8 mouse cellular contexts compared by ENCODE assay signal in the genomic region with DNA sequence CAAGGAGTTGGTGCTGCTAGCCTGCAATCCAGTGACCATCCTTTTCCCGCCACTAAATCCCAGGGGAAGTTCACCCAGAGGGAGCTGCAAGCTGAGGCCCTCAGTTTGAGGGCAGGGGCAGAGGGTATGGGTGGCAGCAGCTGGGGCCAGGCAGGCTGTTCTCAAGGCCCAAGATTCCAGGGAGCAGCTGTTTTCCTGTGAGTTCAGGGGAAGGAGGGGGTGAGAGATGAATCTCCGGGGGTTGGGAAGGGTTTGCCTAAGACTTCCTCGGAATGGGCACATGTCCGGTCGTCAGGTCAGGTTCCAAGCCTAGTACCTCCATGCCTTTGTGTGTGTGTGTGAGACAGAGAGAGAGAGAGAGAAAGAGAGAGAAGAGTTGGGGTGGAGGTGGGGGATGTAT. TPM values are rescaled to one million over a fixed set of nuclear protein-coding genes. Genes with fewer than 3 reads are reported as not detected.
DNase-seq lines count a peak whose midpoint lies in the region; ATAC-seq and TF ChIP-seq lines count a peak whose summit lies in the region.

No protein-coding gene starts in this region.

- peak overlapping the region; percentile 72 for H3K27ac ChIP-seq in heart, embryonic 10.5 days
- H3K27ac ChIP-seq in hindbrain, embryonic 13.5 days: no peak overlapping the region
- H3K27ac ChIP-seq in midbrain, embryonic 10.5 days (replicated peaks): peak overlapping the region; percentile 55

- H3K9me3 ChIP-seq in heart, embryonic 10.5 days: no peaks in the 10 kb centered on the region
- no peaks in the 10 kb centered on the region for H3K9me3 ChIP-seq in hindbrain, embryonic 13.5 days
- no peaks in the 10 kb centered on the region for H3K9me3 ChIP-seq in midbrain, embryonic 10.5 days (replicated peaks)

- no peaks in the 10 kb centered on the region for H3K79me3 ChIP-seq in C2C12 (ENCODE audit: low read depth)

- peaks cover 41% of the 10 kb centered on the region for H3K36me3 ChIP-seq in heart, embryonic 10.5 days
- peaks cover 66% of the 10 kb centered on the region for H3K36me3 ChIP-seq in C2C12 (ENCODE audit: control insufficient read depth, insufficient read depth)
- H3K36me3 ChIP-seq in hindbrain, embryonic 13.5 days: peaks cover 26% of the 10 kb centered on the region
- peaks cover 36% of the 10 kb centered on the region for H3K36me3 ChIP-seq in midbrain, embryonic 10.5 days

- H3K27me3 ChIP-seq in heart, embryonic 10.5 days (ENCODE audit: insufficient read depth, poor library complexity, severe bottlenecking): peaks cover 54% of the 10 kb centered on the region
- no peaks in the 10 kb centered on the region for H3K27me3 ChIP-seq in C2C12 (ENCODE audit: control insufficient read depth, insufficient read depth, insufficient read length)
- H3K27me3 ChIP-seq in hindbrain, embryonic 13.5 days: peaks cover 70% of the 10 kb centered on the region
- peaks cover 69% of the 10 kb centered on the region for H3K27me3 ChIP-seq in midbrain, embryonic 10.5 days (ENCODE audit: low read depth, poor library complexity, severe bottlenecking)

- TF ChIP-seq CTCF in C2C12 (IDR thresholded peaks at IDR 0.05; ENCODE audit: control insufficient read depth, insufficient read depth, insufficient read length): no peak

- no peak for ATAC-seq in hindbrain, embryonic 13.5 days (ENCODE audit: low FRiP score)

- H3ac ChIP-seq in C2C12 (ENCODE audit: control insufficient read depth, insufficient read length, low read depth): peak overlapping the region; percentile 61

- H3K79me2 ChIP-seq in C2C12 (ENCODE audit: control insufficient read depth, insufficient read depth): no peaks in the 10 kb centered on the region

- no peak for DNase-seq in heart, embryonic 10.5 days (ENCODE audit: low spot score)
- DNase-seq in heart, adult 18-20 months: no peak
- DNase-seq in midbrain, embryonic 10.5 days (ENCODE audit: low spot score): peak; percentile 29
- no peak for DNase-seq in adrenal gland, postnatal 10 days
- DNase-seq in adipocyte (ENCODE audit: low spot score): no peak
- DNase-seq in right cerebral cortex, postnatal 4 days: no peak

- H3K4me2 ChIP-seq in hindbrain, embryonic 13.5 days: peak overlapping the region; percentile 48

- 5% methylated on average over 5 of the region's 5 CpGs for WGBS in heart, embryonic 10.5 days
- WGBS in hindbrain, embryonic 13.5 days: 8% methylated on average over 5 of the region's 5 CpGs
- WGBS in midbrain, embryonic 10.5 days: 8% methylated on average over 5 of the region's 5 CpGs

- no peak overlapping the region for H3K9ac ChIP-seq in hindbrain, embryonic 13.5 days

- peaks cover 32% of the 10 kb centered on the region for H3K4me1 ChIP-seq in heart, embryonic 10.5 days
- H3K4me1 ChIP-seq in hindbrain, embryonic 13.5 days (replicated peaks): peaks cover 12% of the 10 kb centered on the region
- H3K4me1 ChIP-seq in midbrain, embryonic 10.5 days: peaks cover 29% of the 10 kb centered on the region

- peak overlapping the region; percentile 48 for H3K4me3 ChIP-seq in heart, embryonic 10.5 days
- H3K4me3 ChIP-seq in C2C12 (ENCODE audit: insufficient read depth, poor library complexity, severe bottlenecking): no peak overlapping the region
- no peak overlapping the region for H3K4me3 ChIP-seq in hindbrain, embryonic 13.5 days
- H3K4me3 ChIP-seq in midbrain, embryonic 10.5 days: peak overlapping the region; percentile 30

TF ChIP-seq in C2C12, 6 proteins besides CTCF, POLR2A, EP300 and RAD21:
- TF ChIP-seq MAX (IDR thresholded peaks at IDR 0.05): no peak
- no peak for TF ChIP-seq USF1 (IDR thresholded peaks at IDR 0.05; ENCODE audit: low read depth)
- no peak for TF ChIP-seq FOSL1 (IDR thresholded peaks at IDR 0.05; ENCODE audit: insufficient read depth, low read length, poor library complexity, severe bottlenecking)
- TF ChIP-seq MYOD1 (IDR thresholded peaks at IDR 0.05; ENCODE audit: control insufficient read depth, insufficient read length, low read depth): peak; percentile 68
- TF ChIP-seq CEBPB (IDR thresholded peaks at IDR 0.05; ENCODE audit: low read depth): no peak
TF ChIP-seq in C2C12: peak in this region for 1.

RNA-seq across cellular contexts. Expression of gene Etv4, which starts 13.1 kb away (rescaled TPM):
- 9.4 and 10.8 TPM in 2 replicates for polyA plus RNA-seq in heart, embryonic 10.5 days (2016; fragmentation: Nextera tagmentation; extraction: Ambion mirVana)
- total RNA-seq in heart, adult 18-20 months (2021): under 1 TPM; 0.21 to 0.32 TPM
- polyA plus RNA-seq in C2C12 (2012; fragmentation: generic; extraction: Trizol): 67.5 TPM
- 4.5 and 6.4 TPM in 2 replicates for polyA plus RNA-seq in hindbrain, embryonic 13.5 days (2015; fragmentation: Nextera tagmentation; extraction: Ambion mirVana)
- polyA plus RNA-seq in midbrain, embryonic 10.5 days (2016; fragmentation: Nextera tagmentation; extraction: Ambion mirVana): 9.4 and 10.5 TPM in 2 replicates
- 1 to 10 TPM; 3.2 to 3.9 TPM for total RNA-seq in adrenal gland, postnatal 10 days (2021)

RNA-seq across cellular contexts. Expression of gene Dhx8, which starts 39.3 kb away (rescaled TPM):
- 28.7 and 33.0 TPM in 2 replicates for polyA plus RNA-seq in heart, embryonic 10.5 days (2016; fragmentation: Nextera tagmentation; extraction: Ambion mirVana)
- 10 to 100 TPM; 16.4 to 17.2 TPM for total RNA-seq in heart, adult 18-20 months (2021)
- 17.1 TPM for polyA plus RNA-seq in C2C12 (2012; fragmentation: generic; extraction: Trizol)
- polyA plus RNA-seq in hindbrain, embryonic 13.5 days (2015; fragmentation: Nextera tagmentation; extraction: Ambion mirVana): 35.1 and 39.7 TPM in 2 replicates
- 40.0 and 44.0 TPM in 2 replicates for polyA plus RNA-seq in midbrain, embryonic 10.5 days (2016; fragmentation: Nextera tagmentation; extraction: Ambion mirVana)
- total RNA-seq in adrenal gland, postnatal 10 days (2021): 10 to 100 TPM; 23.6 to 24.4 TPM

Comparison
In these comparisons a context has a peak if more than half of its experiments do, and no peak if none do; other contexts are left out.
1. H3K4me3 ChIP-seq: peak in heart, embryonic 10.5 days (single experiment) and midbrain, embryonic 10.5 days (single experiment); none in C2C12 (single experiment) and hindbrain, embryonic 13.5 days (single experiment).